25 mouse cellular contexts compared by ENCODE assay signal in genomic region chr1:93808871-93809270, GRCm38 (mm10). TPM values are rescaled to one million over a fixed set of nuclear protein-coding genes. Genes with fewer than 3 reads are reported as not detected.
A peak's percentile ranks its signal among the peaks of the same experiment; 100 is the strongest.
DNase-seq lines count a peak whose midpoint lies in the region; ATAC-seq lines count a peak whose summit lies in the region.
"Had no signal": no experiment of that assay in that cellular context is flagged by ENCODE, and none has a peak within 500 bp of the region (broad histone marks: within the 10 kb centered on the region; RNA-seq: fewer than 3 reads in every experiment).

No protein-coding gene starts in this region.

- H3K27me3 ChIP-seq in heart, embryonic 12.5 days (replicated peaks): no peaks in the 10 kb centered on the region
- H3K27me3 ChIP-seq: CH12.LX, Patski had no signal

- H3K9me3 ChIP-seq in heart, embryonic 12.5 days (replicated peaks): no peaks in the 10 kb centered on the region
- H3K9me3 ChIP-seq: G1E had no signal

- H3K4me3 ChIP-seq in heart, embryonic 12.5 days: no peak overlapping the region

- H3K4me2 ChIP-seq in heart, embryonic 12.5 days: no peak overlapping the region

- peak; percentile 80 for DNase-seq in heart, adult 11 months
- DNase-seq in yolk sac, embryonic 10.5 days (ENCODE audit: low spot score): peak; percentile 71
- no peak for DNase-seq in left cerebral cortex, adult 18-20 months (ENCODE audit: low spot score in 2 of 2)
- DNase-seq: adrenal gland, adult 2 months; adrenal gland, adult 8-10 months; adrenal gland, postnatal 10 days; adrenal gland, postnatal 14 days; adrenal gland, postnatal 25 days; adrenal gland, postnatal 36 days; B cell, adult 2 months; cerebellum, adult 11 months; cerebellum, adult 11-12 months; cerebellum, adult 18-20 months had no signal

- whole genome bisulfite sequencing in heart, embryonic 12.5 days: 87% methylated on average over 4 of the region's 4 CpGs

- H3K9ac ChIP-seq in heart, embryonic 12.5 days: no peak overlapping the region

- no peak overlapping the region for H3K27ac ChIP-seq in heart, embryonic 12.5 days (ENCODE audit: poor library complexity, severe bottlenecking)

- H3K36me3 ChIP-seq in heart, embryonic 12.5 days: peaks cover 71% of the 10 kb centered on the region

- no peak for ATAC-seq in heart, embryonic 12.5 days (ENCODE audit: insufficient number of reproducible peaks, low FRiP score)
- ATAC-seq: activated CD4-positive, CD25-positive, alpha-beta regulatory T cell, adult 4 months; CD4-positive, CD25-positive, alpha-beta regulatory T cell, adult 4 months; Patski had no signal

- peaks cover 16% of the 10 kb centered on the region for H3K4me1 ChIP-seq in heart, embryonic 12.5 days (replicated peaks)

RNA-seq across cellular contexts. Expression of gene Ing5, which starts 5.1 kb away (rescaled TPM):
- 16.6 and 16.9 TPM in 2 replicates for polyA plus RNA-seq in heart, embryonic 12.5 days (2016; fragmentation: Nextera tagmentation; extraction: Ambion mirVana)
- 10 to 100 TPM; 16.0 TPM for total RNA-seq in left cerebral cortex, adult 18-20 months (2021)

RNA-seq across cellular contexts. Expression of gene Dtymk, which starts 7.1 kb away (rescaled TPM):
- polyA plus RNA-seq in heart, embryonic 12.5 days (2016; fragmentation: Nextera tagmentation; extraction: Ambion mirVana): 183 and 191 TPM in 2 replicates
- total RNA-seq in left cerebral cortex, adult 18-20 months (2021): 10 to 100 TPM; 51.1 to 51.7 TPM

RNA-seq across cellular contexts. Expression of gene D2hgdh, which starts 15.8 kb away (rescaled TPM):
- 15.5 and 16.4 TPM in 2 replicates for polyA plus RNA-seq in heart, embryonic 12.5 days (2016; fragmentation: Nextera tagmentation; extraction: Ambion mirVana)
- 10 to 100 TPM; 11.7 to 13.4 TPM for total RNA-seq in left cerebral cortex, adult 18-20 months (2021)

RNA-seq across cellular contexts. Expression of gene Gal3st2, which starts 52.2 kb away (rescaled TPM):
- polyA plus RNA-seq in heart, embryonic 12.5 days (2016; fragmentation: Nextera tagmentation; extraction: Ambion mirVana): 0.08 TPM in 1 of 2 replicates, not detected in the other
- total RNA-seq in left cerebral cortex, adult 18-20 months (2021): under 1 TPM in 1 of 2 experiments, not detected in 1; 0.12 TPM
- total RNA-seq: adrenal gland, adult 18-20 months; adrenal gland, adult 2 months; adrenal gland, postnatal 14 days; adrenal gland, postnatal 25 days; adrenal gland, postnatal 36 days; adrenal gland, postnatal 4 days; ES-E14; G1E; MEL had no signal
- polyA plus RNA-seq: activated CD4-positive, CD25-positive, alpha-beta regulatory T cell, adult 4 months; brain, embryonic 14.5 days; C2C12; CD4-positive, CD25-positive, alpha-beta regulatory T cell, adult 4 months; G1E; Patski had no signal

RNA-seq across cellular contexts. Expression of gene Thap4, which starts 54.2 kb away (rescaled TPM):
- polyA plus RNA-seq in heart, embryonic 12.5 days (2016; fragmentation: Nextera tagmentation; extraction: Ambion mirVana): 47.2 and 51.8 TPM in 2 replicates
- 10 to 100 TPM; 43.5 to 44.2 TPM for total RNA-seq in left cerebral cortex, adult 18-20 months (2021)

Comparison
In these comparisons a context has a peak if more than half of its experiments do, and no peak if none do; other contexts are left out.
1. DNase-seq: peak in heart, adult 11 months (single experiment) and yolk sac, embryonic 10.5 days (single experiment); none in left cerebral cortex, adult 18-20 months (0 of 2).